Mouse (Mus musculus) small intestine, adult 2 months (tissue): ENCODE results near the gene Reck. TPM values are rescaled to one million over a fixed set of nuclear protein-coding genes. Genes with fewer than 3 reads are reported as not detected.

Experiments used
- H3K27ac ChIP-seq: fragments of 200-500 bp; 2 replicates; pipeline ENCODE4 v1.5.1; 2012; ENCODE audit warnings: low read depth, low read length, control low read depth, inconsistent platforms; ENCODE audit not compliant: insufficient read depth
- H3K27me3 ChIP-seq: fragments of 200-500 bp; 2 replicates; pipeline ENCODE4 v1.6.1; 2012; ENCODE audit warnings: mild to moderate bottlenecking, moderate library complexity, low read length, inconsistent platforms; ENCODE audit not compliant: control insufficient read depth, insufficient read depth
- H3K36me3 ChIP-seq: fragments of 200-500 bp; 2 replicates; pipeline ENCODE4 v1.6.1; 2012; ENCODE audit warnings: mild to moderate bottlenecking, low read length, control low read depth, inconsistent platforms; ENCODE audit not compliant: control insufficient read depth, insufficient read depth
- H3K4me1 ChIP-seq: fragments of 200-500 bp; 2 replicates; pipeline ENCODE4 v1.6.1; 2012; ENCODE audit warnings: low read length, inconsistent platforms, mixed read lengths; ENCODE audit not compliant: control insufficient read depth, insufficient read depth, insufficient read length
- H3K4me3 ChIP-seq: fragments of 200-500 bp; 2 replicates; pipeline ENCODE4 v1.5.1; 2012; ENCODE audit warnings: low read depth, mild to moderate bottlenecking, control low read depth, inconsistent platforms, low read length, moderate library complexity
- CTCF ChIP-seq: fragments of 200-500 bp; IDR thresholded peaks from 2 replicates; pipeline ENCODE4 v1.5.1; 2012; ENCODE audit warnings: low read depth, mild to moderate bottlenecking, control low read depth, inconsistent platforms, low read length, moderate library complexity, mixed read lengths; ENCODE audit not compliant: insufficient replicate concordance, insufficient read length; ENCODE audit errors: extremely low read depth
- POLR2A ChIP-seq: fragments of 200-500 bp; IDR thresholded peaks from 2 replicates; pipeline ENCODE4 v1.6.1; 2012; ENCODE audit warnings: low read depth, mild to moderate bottlenecking, control low read depth, inconsistent platforms, low read length, moderate library complexity
- WGBS: fragments of 180-500 bp; shearing (Covaris S2); methylation state at CpG from one replicate; pipeline ENCODE4 v1.1.7; 2018; 5-methylcytosine and 5-hydroxymethylcytosine counted together
- polyA plus RNA-seq: library from polyadenylated mRNA; depleted of rRNA; stranded (reverse); fragments of >200 nt; gene quantifications from 2 replicates; pipeline ENCODE4 v1.2.3, GENCODE M21; 2012

The Reck gene
- polyA plus RNA-seq, 1 experiment: 2.1 TPM

- Histone ChIP-seq H3K4me1 (peaks cover 4% of the 10 kb centered on the region; the same call in 1 of the 2 replicates), H3K36me3 (no peaks in the 10 kb centered on the region), H3K27me3 (no peaks in the 10 kb centered on the region), H3K4me3 (no peak overlapping the region), H3K27ac (no peak overlapping the region)
- TF ChIP-seq CTCF (no peak), POLR2A (no peak)
- 90% methylated on average over 6 of the region's 6 CpGs for WGBS
Observed at GRCm38 (mm10) chr4:43980846-43981245, 105.5 kb downstream of the Reck start.

GRCm38 (mm10) chr4:43981251-43981650 is 105.9 kb downstream of the Reck start:
- TF ChIP-seq CTCF (no peak), POLR2A (no peak)
- H3K36me3 ChIP-seq: no peaks in the 10 kb centered on the region
- 89% methylated on average over 7 of the region's 7 CpGs for whole genome bisulfite sequencing
- no peak overlapping the region for H3K4me3 ChIP-seq
- peaks cover 4% of the 10 kb centered on the region; the same call in 1 of the 2 replicates for H3K4me1 ChIP-seq
- no peaks in the 10 kb centered on the region for H3K27me3 ChIP-seq
- no peak overlapping the region for H3K27ac ChIP-seq

- peak; percentile 35; the same call in 1 of the 2 replicates for TF ChIP-seq POLR2A
- TF ChIP-seq CTCF: peak; percentile 95
- H3K4me3 ChIP-seq: peak overlapping the region; percentile 44
- peaks cover 4% of the 10 kb centered on the region; the same call in 1 of the 2 replicates for H3K4me1 ChIP-seq
- no peak overlapping the region for H3K27ac ChIP-seq
- H3K27me3 ChIP-seq: no peaks in the 10 kb centered on the region
- no peaks in the 10 kb centered on the region for H3K36me3 ChIP-seq
- 3% methylated on average over 24 of the region's 24 CpGs for WGBS
Observed at GRCm38 (mm10) chr4:43982053-43982732, 106.9 kb downstream of the Reck start.

GRCm38 (mm10) chr4:43983181-43983580 is 107.9 kb downstream of the Reck start, which contains the start of gene Ccin:
Gene Ccin, plus strand, starts transcription at chr4:43983483.
- Histone ChIP-seq H3K4me1 (peaks cover 4% of the 10 kb centered on the region; the same call in 1 of the 2 replicates), H3K27me3 (no peaks in the 10 kb centered on the region), H3K36me3 (no peaks in the 10 kb centered on the region), H3K27ac (no peak within 1 kb of the TSS), H3K4me3 (peak within 1 kb of the TSS; percentile 44)
- WGBS: 79% methylated on average over 11 of the region's 11 CpGs
- no peak for TF ChIP-seq POLR2A

- Histone ChIP-seq H3K27me3 (no peaks in the 10 kb centered on the region), H3K27ac (no peak overlapping the region), H3K36me3 (no peaks in the 10 kb centered on the region), H3K4me1 (peaks cover 2% of the 10 kb centered on the region; the same call in 1 of the 2 replicates), H3K4me3 (no peak overlapping the region)
- TF ChIP-seq CTCF (no peak), POLR2A (no peak)
- 93% methylated on average over 22 of the region's 22 CpGs for WGBS
Observed at GRCm38 (mm10) chr4:43983756-43984155, 108.4 kb downstream of the Reck start.

GRCm38 (mm10) chr4:43984326-43984725 is 109.0 kb downstream of the Reck start:
- no peak overlapping the region for H3K27ac ChIP-seq
- H3K36me3 ChIP-seq: no peaks in the 10 kb centered on the region
- no peaks in the 10 kb centered on the region for H3K27me3 ChIP-seq
- 91% methylated on average over 19 of the region's 19 CpGs for WGBS
- no peak overlapping the region for H3K4me3 ChIP-seq
- H3K4me1 ChIP-seq: peaks cover 2% of the 10 kb centered on the region; the same call in 1 of the 2 replicates
- TF ChIP-seq CTCF (no peak), POLR2A (no peak)

- Histone ChIP-seq H3K27ac (no peak overlapping the region), H3K4me1 (no peaks in the 10 kb centered on the region), H3K27me3 (no peaks in the 10 kb centered on the region), H3K36me3 (no peaks in the 10 kb centered on the region), H3K4me3 (no peak overlapping the region)
- WGBS: 93% methylated on average over 3 of the region's 3 CpGs
- TF ChIP-seq CTCF (no peak), POLR2A (no peak)
Observed at GRCm38 (mm10) chr4:43988976-43989375, 113.6 kb downstream of the Reck start.
